Mouse (Mus musculus) forebrain, embryonic 11.5 days (tissue): Measurements from ENCODE around the gene Uggt2. TPM values are rescaled to one million over a fixed set of nuclear protein-coding genes. Genes with fewer than 3 reads are reported as not detected.

Experiments used
- ATAC-seq: fragments of 200-750 bp; cut with Nextera tagmentation; replicated peaks from 2 replicates; pipeline ENCODE4 v1.8.0; 2017; ENCODE audit warnings: moderate TSS enrichment; ENCODE audit not compliant: low FRiP score
- DNase-seq: peaks from one replicate; pipeline ENCODE4 v3.0.0-alpha.2; 2017; ENCODE audit warnings: low spot score
- H3K27ac ChIP-seq: fragments of 300-500 bp; sonication (generic); 2 replicates; pipeline ENCODE4 v1.5.1; 2014; ENCODE audit warnings: low read depth, low read length
- H3K27me3 ChIP-seq: fragments of 300-500 bp; sonication (generic); 2 replicates; pipeline ENCODE4 v1.6.1; 2014; ENCODE audit warnings: mild to moderate bottlenecking, low read length, mixed read lengths; ENCODE audit not compliant: control insufficient read depth, insufficient read depth
- H3K36me3 ChIP-seq: fragments of 300-500 bp; sonication (generic); 2 replicates; pipeline ENCODE4 v1.6.1; 2014; ENCODE audit warnings: mild to moderate bottlenecking, low read length, moderate library complexity, mixed read lengths; ENCODE audit not compliant: control insufficient read depth, insufficient read depth
- H3K4me1 ChIP-seq: fragments of 300-500 bp; sonication (generic); replicated peaks from 2 replicates; pipeline ENCODE4 v1.6.1; 2014; ENCODE audit warnings: low read length, mixed read lengths; ENCODE audit not compliant: control insufficient read depth, insufficient read depth
- H3K4me2 ChIP-seq: fragments of 300-500 bp; sonication (generic); 2 replicates; pipeline ENCODE4 v1.6.1; 2014; ENCODE audit warnings: low read depth, mild to moderate bottlenecking, low read length, moderate library complexity, mixed read lengths; ENCODE audit not compliant: severe bottlenecking
- H3K4me3 ChIP-seq: fragments of 300-500 bp; sonication (generic); 2 replicates; pipeline ENCODE4 v1.5.1; 2014; ENCODE audit warnings: low read depth, low read length
- H3K9ac ChIP-seq: fragments of 300-500 bp; sonication (generic); 2 replicates; pipeline ENCODE4 v1.6.1; 2014; ENCODE audit warnings: low read length
- H3K9me3 ChIP-seq: fragments of 300-500 bp; sonication (generic); 2 replicates; pipeline ENCODE4 v1.6.1; 2016; ENCODE audit warnings: low read length, mixed read lengths; ENCODE audit not compliant: control insufficient read depth
- WGBS: fragments of 180-500 bp; shearing (Covaris S2); extraction: QIAGEN DNeasy Blood & Tissue Kit; methylation state at CpG from one replicate; pipeline ENCODE4 v1.1.7; 2014; 5-methylcytosine and 5-hydroxymethylcytosine counted together
- polyA plus RNA-seq: library from polyadenylated mRNA; unstranded; fragments of >200 nt; fragmentation: Nextera tagmentation; extraction: Ambion mirVana; gene quantifications from 2 replicates; pipeline ENCODE4 v1.2.1, GENCODE M21; 2014

The Uggt2 gene
- 16.5 and 23.9 TPM in 2 replicates for polyA plus RNA-seq

- H3K36me3 ChIP-seq, result no peaks in the 10 kb centered on the region; the same call in 1 of the 2 replicates
- ATAC-seq (peak; percentile 96), DNase-seq (peak; percentile 96)
- peak within 1 kb of the TSS; percentile 74 for H3K4me3 ChIP-seq
- H3K4me2 ChIP-seq, result peak within 1 kb of the TSS; percentile 81
- H3K27ac ChIP-seq, result peak within 1 kb of the TSS; percentile 68; the same call in 1 of the 2 replicates
- under 1% methylated on average over 67 of the region's 72 CpGs for WGBS
- H3K27me3 ChIP-seq, result no peaks in the 10 kb centered on the region
- H3K4me1 ChIP-seq, result 0 out of 2 replicates have a peak, but pooled peaks cover 5% of the 10 kb centered on the region
- no peaks in the 10 kb centered on the region for H3K9me3 ChIP-seq
- peak within 1 kb of the TSS; percentile 93 for H3K9ac ChIP-seq
These were observed at the start of gene Uggt2 for GRCm38 (mm10) chr14:119098851-119099569. TSS of gene Uggt2 (minus strand) at chr14:119099430.

- WGBS, result 40% methylated on average over 9 of the region's 9 CpGs
- Histone ChIP-seq H3K36me3 (no peaks in the 10 kb centered on the region), H3K27ac (no peak overlapping the region), H3K9me3 (no peaks in the 10 kb centered on the region), H3K27me3 (peaks cover 38% of the 10 kb centered on the region), H3K4me2 (peak overlapping the region; percentile 98; the same call in 1 of the 2 replicates), H3K4me3 (peak overlapping the region; percentile 59; the same call in 1 of the 2 replicates), H3K9ac (no peak overlapping the region), H3K4me1 (peaks cover 6% of the 10 kb centered on the region; the same call in 1 of the 2 replicates)
- ATAC-seq (no peak), DNase-seq (no peak)
These were observed 40.2 kb upstream of the Uggt2 start for GRCm38 (mm10) chr14:119139381-119139950.

- no peaks in the 10 kb centered on the region for H3K9me3 ChIP-seq
- peak overlapping the region; percentile 98 for H3K4me2 ChIP-seq
- no peak overlapping the region for H3K27ac ChIP-seq
- peaks cover 6% of the 10 kb centered on the region; the same call in 1 of the 2 replicates for H3K4me1 ChIP-seq
- peaks cover 38% of the 10 kb centered on the region for H3K27me3 ChIP-seq
- under 1% methylated on average over 20 of the region's 20 CpGs for WGBS
- peak overlapping the region; percentile 57 for H3K9ac ChIP-seq
- peak overlapping the region; percentile 59 for H3K4me3 ChIP-seq
- H3K36me3 ChIP-seq, result no peaks in the 10 kb centered on the region
- DNase-seq (peak; percentile 62), ATAC-seq (no peak)
These were observed 39.5 kb upstream of the Uggt2 start for GRCm38 (mm10) chr14:119138786-119139100.

DNA sequence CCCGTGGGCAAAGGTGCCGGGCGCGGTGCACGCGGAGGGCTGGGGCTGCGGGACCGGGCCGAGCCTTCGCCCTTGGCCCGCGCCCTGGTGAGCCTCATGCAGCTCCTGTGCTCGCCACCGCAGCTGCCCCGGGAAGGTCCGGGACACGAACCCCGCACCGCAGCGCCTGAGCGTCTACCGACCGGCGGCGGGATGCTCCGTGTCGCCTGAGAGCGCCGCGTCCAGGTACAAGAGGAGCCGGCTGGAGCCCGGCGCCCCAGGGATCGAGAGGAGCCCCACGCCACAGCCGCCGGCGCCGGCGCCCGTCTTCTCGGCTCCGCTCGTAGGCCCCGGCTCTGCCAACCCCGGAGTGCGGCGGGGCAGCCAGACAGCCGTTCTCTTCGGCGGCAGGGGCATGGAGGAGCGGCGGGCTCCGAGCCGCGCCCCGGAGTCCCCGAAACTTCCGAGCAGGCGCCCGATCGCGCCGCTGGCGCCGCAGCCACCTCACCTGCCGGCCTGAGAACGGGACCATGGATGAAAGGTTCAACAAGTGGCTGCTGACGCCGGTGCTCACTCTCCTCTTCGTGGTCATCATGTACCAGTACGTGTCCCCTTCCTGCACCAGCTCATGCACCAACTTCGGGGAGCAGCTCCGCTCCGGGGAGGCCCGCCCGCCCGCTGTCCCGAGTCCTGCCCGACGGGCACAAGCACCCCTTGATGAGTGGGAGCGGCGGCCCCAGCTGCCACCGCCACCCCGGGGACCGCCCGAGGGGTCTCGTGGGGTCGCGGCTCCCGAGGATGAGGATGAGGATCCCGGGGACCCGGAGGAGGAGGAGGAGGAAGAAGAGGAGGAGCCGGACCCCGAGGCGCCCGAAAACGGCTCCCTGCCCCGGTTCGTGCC is 38.9 kb upstream of the Uggt2 start, which contains the start of gene Hs6st3:
Gene Hs6st3, plus strand, starts transcription at position 436 of the 880 bp plus-strand sequence.
- H3K4me1 ChIP-seq, result peaks cover 6% of the 10 kb centered on the region; the same call in 1 of the 2 replicates
- no peak within 1 kb of the TSS for H3K27ac ChIP-seq
- ATAC-seq, result peak; percentile 45
- peak within 1 kb of the TSS; percentile 98 for H3K4me2 ChIP-seq
- H3K36me3 ChIP-seq, result no peaks in the 10 kb centered on the region
- H3K4me3 ChIP-seq, result peak within 1 kb of the TSS; percentile 59
- H3K27me3 ChIP-seq, result peaks cover 38% of the 10 kb centered on the region
- H3K9ac ChIP-seq, result peak within 1 kb of the TSS; percentile 57
- no peaks in the 10 kb centered on the region for H3K9me3 ChIP-seq
- WGBS, result under 1% methylated on average over 90 of the region's 100 CpGs
- no peak for DNase-seq

GRCm38 (mm10) chr14:119137512-119137905 is 38.3 kb upstream of the Uggt2 start:
- peak overlapping the region; percentile 98 for H3K4me2 ChIP-seq
- peaks cover 38% of the 10 kb centered on the region for H3K27me3 ChIP-seq
- under 1% methylated on average over 37 of the region's 38 CpGs for WGBS
- H3K36me3 ChIP-seq, result no peaks in the 10 kb centered on the region
- ATAC-seq (peak; percentile 86), DNase-seq (peak; percentile 84)
- H3K4me3 ChIP-seq, result peak overlapping the region; percentile 59
- peak overlapping the region; percentile 57 for H3K9ac ChIP-seq
- H3K9me3 ChIP-seq, result no peaks in the 10 kb centered on the region
- H3K4me1 ChIP-seq, result peaks cover 6% of the 10 kb centered on the region; the same call in 1 of the 2 replicates
- no peak overlapping the region for H3K27ac ChIP-seq

GRCm38 (mm10) chr14:119127330-119127729 is 28.1 kb upstream of the Uggt2 start:
- ATAC-seq, result no peak

GRCm38 (mm10) chr14:119125840-119126239 is 26.6 kb upstream of the Uggt2 start:
- H3K4me2 ChIP-seq, result no peak overlapping the region
- H3K4me1 ChIP-seq, result no peaks in the 10 kb centered on the region
- no peaks in the 10 kb centered on the region for H3K27me3 ChIP-seq
- no peaks in the 10 kb centered on the region for H3K9me3 ChIP-seq
- no peak overlapping the region for H3K27ac ChIP-seq
- H3K36me3 ChIP-seq, result no peaks in the 10 kb centered on the region
- H3K4me3 ChIP-seq, result no peak overlapping the region
- ATAC-seq, result no peak
- 48% methylated on average over 4 of the region's 4 CpGs for WGBS
- DNase-seq, result no peak
- H3K9ac ChIP-seq, result no peak overlapping the region

More at GRCm38 (mm10) chr14:119127330-119127729, 28.1 kb upstream of the Uggt2 start:
- Histone ChIP-seq H3K4me2 (no peak overlapping the region), H3K9me3 (no peaks in the 10 kb centered on the region), H3K4me3 (no peak overlapping the region), H3K27ac (no peak overlapping the region), H3K36me3 (no peaks in the 10 kb centered on the region), H3K4me1 (no peaks in the 10 kb centered on the region), H3K27me3 (no peaks in the 10 kb centered on the region), H3K9ac (no peak overlapping the region)
- WGBS, result 85% methylated on average over 2 of the region's 2 CpGs
- no peak for DNase-seq

DNA sequence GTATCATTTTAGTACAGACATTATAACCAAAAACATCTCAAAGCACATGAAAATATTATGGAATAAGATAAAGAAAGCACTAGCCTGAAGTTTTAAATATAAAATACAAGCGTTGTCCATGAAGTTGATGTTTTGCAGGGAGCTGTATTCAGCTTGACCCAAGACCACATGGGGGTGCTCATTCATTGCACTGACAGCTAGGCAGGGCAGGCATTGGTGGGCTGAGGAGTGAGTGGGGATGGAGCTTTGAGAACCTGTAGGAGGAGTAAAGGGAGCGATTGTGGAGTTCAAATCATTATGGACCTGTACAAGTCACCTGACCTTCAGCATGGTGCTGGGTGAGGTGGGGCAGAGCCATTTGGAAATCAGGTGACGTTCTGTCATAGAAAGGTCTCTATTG is 24.8 kb upstream of the Uggt2 start:
- 34% methylated on average over 3 of the region's 3 CpGs for WGBS
- Histone ChIP-seq H3K27ac (no peak overlapping the region), H3K9me3 (no peaks in the 10 kb centered on the region), H3K27me3 (no peaks in the 10 kb centered on the region), H3K4me3 (no peak overlapping the region), H3K9ac (no peak overlapping the region), H3K4me2 (peak overlapping the region; percentile 53; the same call in 1 of the 2 replicates), H3K4me1 (no peaks in the 10 kb centered on the region), H3K36me3 (no peaks in the 10 kb centered on the region)
- DNase-seq (no peak), ATAC-seq (peak; percentile 88)
